Mouse (Mus musculus) embryo, embryonic 10.5 days (tissue): ENCODE measurements around the gene Tnfsf13.
A peak's percentile ranks its signal among the peaks of the same experiment; 100 is the strongest.

ENCODE experiments used
- DNase-seq: peaks from one replicate; pipeline ENCODE4 v3.0.0-alpha.2; 2015; ENCODE audit warnings: low spot score

The Tnfsf13 gene

DNA sequence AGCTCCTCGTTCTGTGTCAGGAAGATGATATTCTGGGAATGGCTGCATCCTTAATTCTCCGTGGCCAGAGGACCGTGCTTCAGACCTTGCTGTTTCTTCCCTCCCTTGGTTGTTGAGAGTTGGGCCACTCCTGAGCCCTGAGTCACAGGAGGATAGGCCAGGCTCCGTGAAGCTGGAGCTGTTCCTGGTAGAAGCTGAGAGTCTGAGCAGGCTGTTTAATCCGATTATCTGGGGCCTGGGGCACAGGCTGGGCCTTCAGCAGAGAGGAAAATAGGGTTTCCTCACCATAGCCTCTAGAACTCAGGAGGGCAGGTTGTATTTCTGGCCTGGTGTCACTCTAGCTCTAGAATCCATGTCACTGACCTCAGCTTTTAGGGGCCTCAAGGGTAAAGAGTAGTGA, 32.2 kb downstream of the Tnfsf13 start:
- no peak for DNase-seq

GRCm38 (mm10) chr11:69645860-69646259, 39.7 kb downstream of the Tnfsf13 start:
- no peak for DNase-seq

GRCm38 (mm10) chr11:69635471-69635870, 50.1 kb downstream of the Tnfsf13 start:
- no peak for DNase-seq

- peak; percentile 55 for DNase-seq
Observed at GRCm38 (mm10) chr11:69633128-69633866, 52.3 kb downstream of the Tnfsf13 start.
